Mouse (Mus musculus): ENCODE results near the gene Crocc.

Crocc gene

DNA sequence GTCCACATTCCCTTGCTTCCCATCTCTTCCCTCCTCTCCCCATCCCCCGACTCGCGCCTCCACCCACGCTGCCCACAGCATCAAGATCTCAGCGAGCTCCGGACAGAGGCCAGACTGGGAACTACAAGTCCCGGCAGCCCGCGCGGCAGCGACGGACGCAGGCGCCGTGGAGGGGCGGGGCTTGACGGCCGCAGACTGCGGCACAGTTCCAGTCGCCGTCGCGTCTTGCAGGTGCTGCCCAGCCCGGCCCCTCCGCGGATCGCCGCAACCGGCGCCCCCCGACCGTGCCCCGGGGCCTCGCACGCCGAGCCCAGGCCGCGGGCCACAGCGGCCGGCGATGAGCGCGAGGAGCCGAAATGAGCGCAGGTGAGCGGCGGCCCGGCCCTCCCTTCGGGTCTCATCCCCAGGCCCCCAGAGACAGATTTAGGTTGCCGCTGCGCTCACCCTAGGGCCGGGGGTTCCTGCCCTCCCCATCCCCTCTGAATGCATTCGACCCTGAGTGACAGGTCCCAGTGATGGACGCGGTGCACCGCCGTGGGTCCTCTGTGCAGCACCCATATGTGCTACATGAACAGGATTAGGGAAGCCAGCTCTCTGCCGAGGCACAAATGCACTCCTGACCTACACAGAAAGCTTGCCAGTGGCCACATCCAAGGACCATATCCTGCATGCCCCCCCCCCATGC, 73.5 kb downstream of the Crocc start, which contains the start of gene Atp13a2:
TSS of gene Atp13a2 (plus strand) at position 163 of the 685 bp plus-strand sequence.
- in situ Hi-C loops (cut with MboI) = no loop called here

DNA sequence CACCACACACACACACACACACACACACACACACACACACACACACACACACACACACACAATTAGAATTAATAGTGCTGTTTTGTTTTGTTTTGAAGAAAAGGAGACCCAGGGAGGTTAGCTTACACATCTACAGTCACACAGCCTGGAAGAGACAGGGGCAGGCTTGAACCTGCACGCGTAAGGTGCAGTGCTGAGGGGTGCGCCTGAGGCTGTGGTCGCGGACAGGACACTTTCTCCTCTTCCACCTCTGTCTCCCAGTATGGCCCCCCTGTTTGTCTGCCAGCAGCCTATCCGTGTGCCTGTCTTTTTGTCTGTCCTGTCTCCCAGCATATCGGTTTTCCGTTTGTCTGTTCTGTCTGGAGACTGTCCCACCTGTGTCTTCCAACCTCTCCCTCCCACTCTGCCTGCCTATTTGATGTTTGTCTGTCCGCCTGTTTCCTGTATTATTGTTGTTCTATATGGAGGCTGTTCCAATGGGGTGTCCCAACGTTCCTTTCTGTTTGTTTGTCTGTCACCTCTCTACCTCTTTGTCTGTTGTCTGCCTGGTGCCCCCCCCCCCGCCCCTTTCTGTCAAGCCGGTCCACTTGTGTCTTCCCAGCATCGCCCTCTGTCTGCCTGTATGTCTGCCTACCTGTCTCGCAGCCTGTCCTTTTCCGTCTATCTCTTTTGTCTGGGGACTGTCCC, 74.2 kb downstream of the Crocc start:
- in situ Hi-C loops (cut with MboI) = no loop called here

DNA sequence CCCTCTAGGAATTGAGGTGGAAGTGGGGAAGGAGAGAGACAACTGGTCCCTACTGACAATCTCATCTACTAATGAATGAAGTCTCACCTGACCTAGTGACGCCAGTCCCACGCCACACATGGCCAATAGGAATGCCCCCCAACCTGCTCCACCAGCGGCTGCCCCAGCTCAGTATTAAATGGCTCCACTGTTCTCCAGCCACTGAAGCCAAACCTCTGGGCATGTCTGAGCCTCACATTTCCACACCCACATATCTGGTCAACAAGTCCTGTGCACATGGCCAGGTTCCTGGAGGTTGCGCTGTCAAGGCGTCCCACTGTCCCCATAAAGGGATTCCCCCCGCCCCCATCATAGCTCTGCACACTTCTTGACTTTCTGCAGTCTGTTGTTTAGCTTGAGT, 75.8 kb downstream of the Crocc start:
- in situ Hi-C loops (cut with MboI) = no loop called here

DNA sequence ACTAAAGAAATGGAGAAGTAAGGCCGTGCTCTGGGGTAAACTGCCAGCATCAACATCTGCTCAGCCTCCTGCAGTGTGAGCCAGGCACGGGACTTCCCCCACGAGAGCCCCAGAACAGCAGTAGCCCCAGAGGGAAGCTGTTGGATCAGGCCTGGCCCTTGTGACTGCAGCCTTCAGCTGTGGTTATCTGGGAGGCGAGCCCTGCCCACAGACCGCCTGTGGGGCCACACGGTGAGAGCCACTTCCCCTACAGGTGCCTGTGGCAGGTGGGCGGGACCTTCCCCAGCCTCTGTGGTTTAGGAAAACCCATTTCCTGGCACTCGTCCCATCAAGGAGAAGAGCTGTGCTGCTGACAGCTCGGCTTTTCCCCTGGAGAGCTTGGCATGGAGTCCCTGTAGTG, 76.9 kb downstream of the Crocc start:
- in situ Hi-C loops (cut with MboI) = no loop called here

DNA sequence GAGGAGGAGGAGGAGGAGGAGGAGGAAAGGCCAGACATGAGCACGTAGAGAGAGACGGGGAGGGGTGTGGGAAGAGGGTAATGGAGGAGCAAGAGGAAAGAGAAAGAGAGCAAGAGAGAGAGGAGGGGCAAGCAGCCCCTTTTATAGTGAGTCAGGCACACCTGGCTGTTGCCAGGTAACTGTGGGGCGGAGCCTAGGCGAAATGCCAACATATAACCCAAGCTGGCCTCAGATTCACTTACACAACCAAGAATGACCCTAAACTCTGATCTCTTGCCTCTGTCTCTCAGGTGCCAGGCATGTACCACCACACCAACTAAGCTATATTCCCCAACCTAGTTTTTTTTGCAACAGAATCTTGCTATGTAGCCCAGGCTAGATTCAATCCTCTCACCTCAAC, 77.5 kb downstream of the Crocc start:
- in situ Hi-C loops (cut with MboI) = no loop called here

DNA sequence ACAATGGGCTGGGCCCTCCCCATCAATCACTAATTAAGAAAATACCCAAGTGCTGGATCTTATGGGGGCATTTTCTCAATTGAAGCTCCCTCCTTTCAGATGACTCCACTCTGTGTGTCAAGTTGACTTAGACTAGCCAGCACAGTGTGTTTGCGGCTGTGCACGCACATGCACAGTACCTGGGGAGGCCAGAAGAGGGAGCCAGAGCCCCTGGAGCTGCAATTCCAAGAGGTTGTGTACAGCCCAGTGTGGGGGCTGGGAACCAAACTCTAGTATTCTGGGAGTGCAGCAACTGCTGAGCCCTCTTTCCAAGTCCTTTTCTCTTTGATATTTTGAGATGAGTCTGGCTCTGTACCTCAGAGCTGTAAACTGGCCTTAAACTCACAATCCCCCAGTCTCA, 78.7 kb downstream of the Crocc start:
- in situ Hi-C loops (cut with MboI) = no loop called here

DNA sequence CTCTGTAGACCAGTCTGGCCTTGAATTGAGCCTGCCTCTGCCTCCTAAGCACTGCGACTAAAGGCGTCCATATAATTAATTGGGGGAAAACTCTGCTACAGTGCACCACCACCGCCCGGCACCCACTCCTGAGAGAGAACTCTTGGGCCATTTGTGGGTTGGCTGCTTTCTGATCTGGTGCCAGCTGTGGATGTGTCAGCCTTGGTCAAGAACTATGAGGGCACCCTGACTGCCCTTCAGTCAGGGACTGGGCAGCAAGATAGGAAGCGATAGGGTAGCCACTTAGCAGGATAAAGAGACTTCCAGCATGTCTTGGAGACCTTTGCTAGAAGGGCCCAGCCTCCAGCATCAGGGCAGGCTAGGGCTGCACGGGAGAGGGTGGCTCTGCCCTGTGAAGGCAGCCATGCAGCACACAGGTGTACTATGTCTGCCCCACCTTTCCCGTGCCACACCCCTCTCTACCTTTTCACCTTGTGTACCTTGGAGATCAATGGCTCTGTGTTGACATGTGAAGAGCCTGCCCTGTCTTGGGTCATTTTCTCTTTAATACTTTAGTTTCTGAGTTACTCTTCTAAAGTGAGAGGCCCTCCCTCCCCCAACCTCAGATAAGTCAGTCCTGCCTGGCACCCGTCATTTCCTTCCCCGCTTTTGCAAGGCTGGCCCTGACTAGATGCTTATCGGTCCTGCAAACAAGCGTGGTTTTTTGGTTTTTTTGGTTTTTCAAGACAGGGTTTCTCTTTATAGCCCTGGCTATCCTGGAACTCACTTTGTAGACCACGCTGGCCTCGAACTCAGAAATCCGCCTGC, 82.3 kb downstream of the Crocc start:
- in situ Hi-C loops (cut with MboI) = no loop called here

DNA sequence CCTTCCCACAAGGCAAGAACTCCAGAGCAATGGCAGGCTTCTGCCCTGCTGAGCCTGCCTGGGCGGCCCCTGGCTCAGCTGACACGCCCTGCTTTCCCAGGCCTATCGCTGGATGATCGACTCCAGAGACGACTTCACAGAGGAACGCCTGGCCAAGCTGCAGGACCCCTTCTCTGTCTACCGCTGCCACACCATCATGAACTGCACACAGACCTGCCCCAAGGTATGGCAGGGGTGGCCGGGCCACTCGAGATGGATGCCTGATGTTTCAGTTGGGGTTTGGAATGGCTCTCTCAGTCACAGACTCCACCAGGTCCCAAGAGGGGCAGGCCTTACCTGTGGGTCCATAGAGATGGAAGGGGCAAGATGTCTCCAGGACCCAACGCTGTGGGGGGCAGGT, 83.1 kb downstream of the Crocc start:
- in situ Hi-C loops (cut with MboI) = no loop called here

DNA sequence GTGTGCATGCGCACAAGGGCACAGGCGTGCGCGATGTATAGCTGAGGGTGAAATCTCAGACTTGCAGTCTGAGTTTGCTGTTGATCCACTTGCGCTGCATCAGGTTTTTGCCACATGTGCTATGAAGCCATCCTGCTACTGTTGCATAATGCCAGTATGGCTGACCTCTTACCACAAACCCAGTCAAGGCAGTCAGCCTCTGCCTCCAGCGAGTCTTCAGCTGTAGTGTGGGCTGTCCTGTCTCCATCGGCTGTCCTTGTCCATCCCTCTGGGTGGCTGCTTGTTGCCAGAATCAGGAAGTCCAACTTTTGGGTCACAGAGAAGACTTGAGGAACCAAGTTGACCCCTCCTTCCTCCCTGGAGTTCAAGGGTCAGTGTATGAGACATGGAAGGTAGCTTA, 85.0 kb downstream of the Crocc start:
- in situ Hi-C loops (cut with MboI) = no loop called here

DNA sequence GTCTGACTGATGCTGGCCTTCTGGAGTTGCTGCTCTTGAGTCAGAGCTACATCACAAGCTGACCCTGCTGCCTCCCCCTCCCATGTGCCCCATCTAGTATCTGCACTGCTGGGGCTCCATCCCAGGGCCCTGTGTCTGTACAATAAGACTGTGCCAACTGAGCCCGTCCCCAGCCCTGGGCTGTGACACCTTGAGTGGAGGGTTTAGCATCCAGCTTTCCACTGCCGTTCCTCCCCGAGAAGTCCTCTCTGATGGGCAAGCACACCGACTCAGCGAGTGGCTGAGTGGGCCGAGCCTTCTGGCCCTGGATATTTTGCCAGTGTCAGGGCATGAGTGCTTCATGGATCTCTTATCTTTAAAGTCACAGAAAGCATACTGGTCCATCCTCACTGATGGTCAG, 85.9 kb downstream of the Crocc start:
- in situ Hi-C loops (cut with MboI) = no loop called here

DNA sequence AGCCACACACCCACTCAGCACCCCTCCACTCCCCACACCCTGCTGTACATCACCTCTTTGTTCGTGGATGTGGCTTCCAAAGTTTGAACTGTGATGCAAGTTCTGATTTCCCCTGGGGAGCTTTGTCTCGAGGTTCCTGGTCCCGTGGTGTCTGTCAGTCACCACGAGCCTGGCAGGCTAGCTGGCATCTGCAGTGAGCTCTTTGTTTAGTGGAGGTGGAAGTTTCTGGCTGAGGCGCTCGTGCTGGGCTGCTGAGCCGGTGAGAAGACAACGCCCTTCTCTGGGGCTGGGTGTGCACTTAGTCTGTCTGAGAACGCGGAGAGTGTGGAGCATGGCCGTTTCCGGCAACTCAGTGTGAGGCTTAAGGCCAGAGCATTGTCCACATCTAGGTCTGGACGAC, 88.7 kb downstream of the Crocc start:
- in situ Hi-C loops (cut with MboI) = no loop called here

DNA sequence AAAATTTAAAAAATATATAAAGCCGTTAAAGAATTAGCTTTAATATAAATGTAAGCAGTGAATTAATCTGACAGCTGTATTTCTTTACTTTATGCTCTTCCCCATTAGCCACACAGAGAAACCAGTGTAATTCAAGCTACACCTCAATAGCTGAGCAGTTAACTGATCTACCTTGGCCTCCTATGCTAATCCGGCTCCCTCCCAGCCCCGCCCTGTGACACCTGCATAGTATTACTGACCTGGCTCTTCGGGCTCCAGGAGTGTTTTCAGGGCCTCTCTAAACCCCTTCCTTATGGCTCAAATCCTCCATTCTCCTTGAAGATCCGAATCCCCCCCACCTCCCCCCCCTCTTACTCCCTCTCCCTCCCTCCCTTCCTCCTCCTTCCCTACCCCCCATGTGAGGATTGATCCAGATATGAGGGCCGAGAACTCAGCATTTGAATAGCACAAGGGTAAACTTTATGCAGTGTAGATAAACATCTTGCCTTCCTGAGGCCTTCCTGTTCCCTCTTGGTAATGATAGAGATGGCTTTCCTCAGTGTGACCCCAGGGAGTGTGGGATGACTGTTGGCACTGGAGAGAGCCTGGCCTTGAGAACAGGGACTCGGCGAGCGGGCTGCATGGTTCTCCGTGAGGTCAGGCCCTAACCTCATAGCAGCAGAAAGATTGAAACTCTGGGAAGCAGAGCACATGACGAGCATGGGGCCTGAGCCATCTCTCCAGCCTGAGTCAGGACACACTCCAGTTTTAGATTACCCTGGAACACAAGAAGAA, 92.8 kb downstream of the Crocc start:
- in situ Hi-C loops (cut with MboI) = no loop called here

Data from mature B cell (primary cell).